Mouse (Mus musculus): ENCODE data around the gene Usp29. TPM values are rescaled to one million over a fixed set of nuclear protein-coding genes. Genes with fewer than 3 reads are reported as not detected.

Gene Usp29
- polyA plus RNA-seq, 1 experiment from 2014 or later, result 13.0 TPM

DNA sequence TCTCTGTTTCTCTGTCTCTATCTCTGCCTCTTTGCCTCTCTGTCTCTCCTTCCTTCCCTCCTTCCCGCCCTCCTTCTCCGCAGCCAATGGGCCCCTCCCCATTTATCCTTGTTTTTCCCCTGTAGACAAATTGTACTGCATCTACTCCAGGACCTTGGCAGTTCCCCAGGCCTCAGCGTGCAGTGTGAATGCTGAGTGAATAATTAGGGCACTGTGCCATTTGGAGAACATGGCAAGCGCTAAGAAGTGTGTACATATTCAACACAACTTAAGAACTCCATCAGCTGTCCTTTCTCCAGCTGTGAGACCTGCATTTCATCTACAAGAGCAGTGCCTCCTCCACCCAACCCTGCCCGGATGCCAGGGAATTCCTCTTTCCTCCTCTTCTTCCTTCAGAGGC, 110.5 kb downstream of the Usp29 start:
- ATAC-seq (ENCODE audit: insufficient read depth, low FRiP score, low TSS enrichment) (no peak), DNase-seq (ENCODE audit: low spot score) (no peak)
- 88% methylated on average over 5 of the region's 5 CpGs for WGBS
- Histone ChIP-seq H3K9me3 (ENCODE audit: control insufficient read depth, low read length) (no peaks in the 10 kb centered on the region), H3K9ac (ENCODE audit: low read length) (no peak overlapping the region), H3K27me3 (ENCODE audit: control insufficient read depth, insufficient read depth, low read length) (no peaks in the 10 kb centered on the region), H3K4me3 (ENCODE audit: low read depth, low read length) (no peak overlapping the region), H3K27ac (ENCODE audit: low read depth, low read length) (no peak overlapping the region), H3K4me2 (ENCODE audit: low read depth) (no peak overlapping the region), H3K4me1 (ENCODE audit: control insufficient read depth, insufficient read depth, low read length) (no peaks in the 10 kb centered on the region; the same call in 1 of the 2 replicates), H3K36me3 (ENCODE audit: control insufficient read depth, insufficient read depth, low read length) (no peaks in the 10 kb centered on the region)

DNA sequence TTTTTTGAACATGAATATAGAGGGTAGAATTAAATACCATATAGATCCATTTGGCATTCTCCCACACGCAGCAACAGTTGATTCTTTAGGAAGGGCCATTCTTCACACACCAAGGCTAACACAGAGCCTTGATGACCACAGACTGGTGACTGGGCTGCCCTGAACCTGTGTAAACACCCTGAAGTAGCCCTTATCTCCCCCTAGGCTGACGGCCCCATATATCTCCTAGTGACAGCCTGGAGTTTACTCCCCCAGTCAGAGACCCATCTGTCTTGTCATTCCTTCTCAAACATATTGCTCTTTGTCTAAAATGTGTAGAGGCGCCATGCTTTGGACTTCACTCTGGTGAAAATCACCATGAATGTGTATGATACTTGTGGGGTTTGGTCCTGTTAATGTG, 119.1 kb downstream of the Usp29 start:
- Histone ChIP-seq H3K4me3 (ENCODE audit: low read depth, low read length) (no peak overlapping the region), H3K27me3 (ENCODE audit: control insufficient read depth, insufficient read depth, low read length) (no peaks in the 10 kb centered on the region), H3K9me3 (ENCODE audit: control insufficient read depth, low read length) (no peaks in the 10 kb centered on the region), H3K36me3 (ENCODE audit: control insufficient read depth, insufficient read depth, low read length) (no peaks in the 10 kb centered on the region), H3K4me1 (ENCODE audit: control insufficient read depth, insufficient read depth, low read length) (no peaks in the 10 kb centered on the region), H3K9ac (ENCODE audit: low read length) (no peak overlapping the region), H3K27ac (ENCODE audit: low read depth, low read length) (no peak overlapping the region), H3K4me2 (ENCODE audit: low read depth) (no peak overlapping the region)
- ATAC-seq (ENCODE audit: insufficient read depth, low FRiP score, low TSS enrichment), result no peak
- WGBS, result 50% methylated on average over 3 of the region's 3 CpGs
- DNase-seq (ENCODE audit: low spot score), result no peak

DNA sequence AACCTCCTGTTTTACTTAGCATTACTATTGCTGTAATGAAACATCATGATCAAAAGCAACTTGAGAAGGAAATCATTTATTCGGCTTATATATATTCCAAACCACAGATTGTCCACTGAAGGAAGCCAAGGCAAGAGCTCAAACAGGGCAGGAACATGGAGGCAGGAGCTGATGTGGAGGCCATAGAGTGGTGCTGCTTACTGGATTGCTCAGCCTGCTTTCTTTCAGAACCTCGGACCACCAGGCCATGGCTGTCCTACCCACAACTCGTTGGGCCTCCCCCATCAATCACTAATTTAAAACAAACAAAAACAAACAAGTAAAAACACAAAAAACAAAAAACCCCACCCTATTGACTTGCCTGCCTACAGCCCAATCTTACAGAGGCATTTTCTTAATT, 119.9 kb downstream of the Usp29 start:
- H3K4me1 ChIP-seq (ENCODE audit: control insufficient read depth, insufficient read depth, low read length), result no peaks in the 10 kb centered on the region
- H3K27ac ChIP-seq (ENCODE audit: low read depth, low read length), result no peak overlapping the region
- no peak overlapping the region for H3K9ac ChIP-seq (ENCODE audit: low read length)
- H3K4me3 ChIP-seq (ENCODE audit: low read depth, low read length), result no peak overlapping the region
- H3K4me2 ChIP-seq (ENCODE audit: low read depth), result no peak overlapping the region
- no peaks in the 10 kb centered on the region for H3K9me3 ChIP-seq (ENCODE audit: control insufficient read depth, low read length)
- H3K27me3 ChIP-seq (ENCODE audit: control insufficient read depth, insufficient read depth, low read length), result no peaks in the 10 kb centered on the region
- no peak for ATAC-seq (ENCODE audit: insufficient read depth, low FRiP score, low TSS enrichment)
- H3K36me3 ChIP-seq (ENCODE audit: control insufficient read depth, insufficient read depth, low read length), result no peaks in the 10 kb centered on the region
- no peak for DNase-seq (ENCODE audit: low spot score)
- 77% methylated on average over 3 of the region's 3 CpGs for WGBS

DNA sequence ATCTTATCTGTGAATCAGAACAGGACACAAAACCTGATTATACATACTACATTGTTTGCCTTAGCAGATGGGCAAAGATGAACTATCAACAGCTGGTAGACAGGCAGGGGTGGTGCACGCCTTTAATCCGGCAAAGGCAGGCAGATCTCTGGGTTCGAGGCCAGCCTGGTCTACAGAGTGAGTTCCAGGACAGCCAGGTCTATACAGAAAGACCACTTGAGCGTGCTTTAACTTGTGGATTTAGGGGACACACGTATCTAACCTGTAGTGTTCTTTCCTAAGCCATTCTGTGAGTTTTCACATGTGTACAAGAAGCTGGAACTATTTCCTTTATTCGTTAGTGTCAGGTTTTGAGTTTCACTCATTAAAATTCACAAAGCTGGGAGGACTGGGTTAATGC, 120.9 kb downstream of the Usp29 start:
- H3K36me3 ChIP-seq (ENCODE audit: control insufficient read depth, insufficient read depth, low read length), result no peaks in the 10 kb centered on the region
- no peaks in the 10 kb centered on the region for H3K27me3 ChIP-seq (ENCODE audit: control insufficient read depth, insufficient read depth, low read length)
- no peak overlapping the region for H3K27ac ChIP-seq (ENCODE audit: low read depth, low read length)
- no peak overlapping the region for H3K4me3 ChIP-seq (ENCODE audit: low read depth, low read length)
- no peaks in the 10 kb centered on the region for H3K4me1 ChIP-seq (ENCODE audit: control insufficient read depth, insufficient read depth, low read length)
- no peak overlapping the region for H3K4me2 ChIP-seq (ENCODE audit: low read depth)
- 85% methylated on average over 6 of the region's 6 CpGs for WGBS
- no peak for ATAC-seq (ENCODE audit: insufficient read depth, low FRiP score, low TSS enrichment)
- H3K9me3 ChIP-seq (ENCODE audit: control insufficient read depth, low read length), result no peaks in the 10 kb centered on the region
- no peak overlapping the region for H3K9ac ChIP-seq (ENCODE audit: low read length)
- no peak for DNase-seq (ENCODE audit: low spot score)

DNA sequence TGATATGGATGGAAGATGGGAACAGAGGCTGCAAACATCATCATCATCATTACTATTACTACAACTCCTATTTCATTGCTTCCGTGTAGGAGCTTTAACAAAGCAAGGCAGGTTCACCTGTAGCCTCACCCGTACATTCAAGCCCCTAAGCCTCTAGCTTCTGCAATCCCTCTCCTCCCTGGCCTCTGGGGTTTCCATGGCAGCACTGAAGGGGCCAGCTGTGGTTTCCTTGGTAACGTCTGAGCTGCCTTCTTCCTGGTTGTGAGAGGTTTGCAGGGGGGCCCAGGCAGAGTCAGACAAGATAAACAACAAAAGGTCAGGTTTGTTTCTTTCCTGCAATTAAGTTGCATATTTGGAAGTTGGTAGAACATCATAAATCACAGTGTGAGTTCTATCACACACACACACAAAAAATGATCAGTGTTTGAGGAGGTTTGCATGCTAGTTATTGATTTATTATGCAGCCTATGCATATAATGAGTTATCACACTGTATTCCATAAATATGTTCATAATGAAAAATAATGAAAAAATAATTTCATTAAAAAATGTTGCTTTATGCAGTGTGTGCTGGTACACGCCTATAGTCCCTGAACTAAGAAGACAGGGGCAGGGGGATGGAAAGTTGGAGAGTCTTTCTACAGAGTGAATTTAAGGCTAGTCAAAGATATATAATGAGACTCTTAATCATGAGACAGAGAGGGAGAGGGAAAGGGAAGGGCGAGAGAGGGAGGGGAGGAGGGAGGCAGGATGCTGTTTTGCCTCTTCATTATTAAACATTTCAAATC, 121.5 kb downstream of the Usp29 start:
- no peaks in the 10 kb centered on the region for H3K27me3 ChIP-seq (ENCODE audit: control insufficient read depth, insufficient read depth, low read length)
- DNase-seq (ENCODE audit: low spot score) (peak; percentile 59), ATAC-seq (ENCODE audit: insufficient read depth, low FRiP score, low TSS enrichment) (peak; percentile 72)
- 38% methylated on average over 5 of the region's 5 CpGs for whole genome bisulfite sequencing
- H3K9ac ChIP-seq (ENCODE audit: low read length), result no peak overlapping the region
- H3K4me3 ChIP-seq (ENCODE audit: low read depth, low read length), result no peak overlapping the region
- no peaks in the 10 kb centered on the region for H3K9me3 ChIP-seq (ENCODE audit: control insufficient read depth, low read length)
- H3K36me3 ChIP-seq (ENCODE audit: control insufficient read depth, insufficient read depth, low read length), result no peaks in the 10 kb centered on the region
- H3K4me2 ChIP-seq (ENCODE audit: low read depth), result no peak overlapping the region
- no peak overlapping the region for H3K27ac ChIP-seq (ENCODE audit: low read depth, low read length)
- no peaks in the 10 kb centered on the region for H3K4me1 ChIP-seq (ENCODE audit: control insufficient read depth, insufficient read depth, low read length)

DNA sequence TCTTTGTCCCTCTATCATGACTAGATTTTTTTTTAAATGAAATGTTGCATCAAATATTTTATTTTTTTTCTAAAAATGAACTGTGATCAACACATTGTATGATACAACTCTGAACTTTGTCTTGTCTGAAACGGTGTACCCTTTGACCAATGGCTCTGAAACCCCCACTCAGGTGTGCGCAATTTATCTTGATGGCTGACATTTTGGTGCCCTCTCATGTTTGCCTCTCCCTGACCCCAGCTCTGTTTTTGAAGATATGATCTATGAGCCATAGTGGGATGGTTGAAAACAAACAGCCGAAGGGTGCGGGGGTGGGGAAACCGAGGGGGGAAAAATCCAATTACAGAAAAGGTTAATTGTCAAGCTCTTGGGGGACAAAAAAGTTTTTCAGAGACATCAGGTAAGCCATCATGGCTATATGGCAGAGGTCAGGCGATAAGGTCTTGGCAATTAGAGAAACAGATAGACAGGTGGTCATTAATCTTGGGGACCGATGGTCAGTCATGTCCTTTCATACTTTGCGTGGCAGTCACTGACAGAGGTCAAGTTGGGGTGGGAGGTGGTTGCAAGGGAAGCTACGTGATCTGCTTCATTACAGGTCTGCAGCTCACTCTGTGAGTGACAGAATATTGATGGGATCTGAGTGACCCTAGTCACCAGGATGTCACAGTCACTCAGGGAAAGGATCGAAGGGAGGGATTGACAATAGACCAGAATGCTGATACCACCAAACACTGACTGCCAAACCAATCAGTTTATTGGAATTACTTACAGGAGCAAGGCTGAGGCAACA, 125.4 kb downstream of the Usp29 start:
- Histone ChIP-seq H3K27ac (ENCODE audit: low read depth, low read length) (no peak overlapping the region), H3K27me3 (ENCODE audit: control insufficient read depth, insufficient read depth, low read length) (no peaks in the 10 kb centered on the region), H3K9me3 (ENCODE audit: control insufficient read depth, low read length) (no peaks in the 10 kb centered on the region), H3K4me2 (ENCODE audit: low read depth) (no peak overlapping the region), H3K9ac (ENCODE audit: low read length) (no peak overlapping the region), H3K4me3 (ENCODE audit: low read depth, low read length) (no peak overlapping the region), H3K4me1 (ENCODE audit: control insufficient read depth, insufficient read depth, low read length) (0 out of 2 replicates have a peak, but pooled peaks cover 3% of the 10 kb centered on the region), H3K36me3 (ENCODE audit: control insufficient read depth, insufficient read depth, low read length) (no peaks in the 10 kb centered on the region)
- no peak for DNase-seq (ENCODE audit: low spot score)
- ATAC-seq (ENCODE audit: insufficient read depth, low FRiP score, low TSS enrichment), result no peak
- WGBS, result 60% methylated on average over 10 of the region's 10 CpGs

DNA sequence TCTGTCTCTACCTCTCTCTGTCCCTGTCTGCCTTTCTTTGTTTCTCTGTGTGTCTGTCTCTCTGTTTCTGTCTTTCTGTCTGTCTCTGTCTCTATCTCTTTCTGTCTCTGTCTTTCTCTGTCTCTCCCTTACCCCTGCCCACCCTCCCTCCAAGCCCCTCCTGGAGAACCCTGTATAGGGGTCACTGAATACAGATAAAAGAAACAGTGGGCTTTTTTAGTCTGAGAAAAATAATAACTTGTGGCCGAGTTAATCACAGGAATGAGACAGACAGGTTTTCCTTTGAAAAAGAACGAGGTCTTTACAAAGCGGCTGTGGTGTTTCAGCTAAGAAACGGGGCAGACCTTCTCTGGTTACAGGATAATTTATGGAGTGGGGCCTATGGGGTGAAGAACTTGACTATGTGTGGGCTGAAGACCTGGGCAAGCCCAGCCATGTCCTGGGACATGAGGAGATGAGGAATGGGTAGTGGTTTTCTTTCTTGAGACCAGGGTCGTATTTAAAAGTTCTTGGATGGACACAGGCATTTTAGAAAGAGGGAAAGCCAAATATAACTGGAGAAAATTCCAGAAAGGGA, 128.4 kb downstream of the Usp29 start:
- Histone ChIP-seq H3K27ac (ENCODE audit: low read depth, low read length) (0 out of 2 replicates have a peak overlapping the region, but pooled peaks have one; percentile 44), H3K27me3 (ENCODE audit: control insufficient read depth, insufficient read depth, low read length) (no peaks in the 10 kb centered on the region), H3K36me3 (ENCODE audit: control insufficient read depth, insufficient read depth, low read length) (no peaks in the 10 kb centered on the region), H3K9me3 (ENCODE audit: control insufficient read depth, low read length) (no peaks in the 10 kb centered on the region), H3K4me1 (ENCODE audit: control insufficient read depth, insufficient read depth, low read length) (0 out of 2 replicates have a peak, but pooled peaks cover 3% of the 10 kb centered on the region), H3K4me3 (ENCODE audit: low read depth, low read length) (no peak overlapping the region), H3K4me2 (ENCODE audit: low read depth) (no peak overlapping the region), H3K9ac (ENCODE audit: low read length) (no peak overlapping the region)
- 4% methylated on average over 5 of the region's 5 CpGs for WGBS
- ATAC-seq (ENCODE audit: insufficient read depth, low FRiP score, low TSS enrichment) (no peak), DNase-seq (ENCODE audit: low spot score) (no peak)

DNA sequence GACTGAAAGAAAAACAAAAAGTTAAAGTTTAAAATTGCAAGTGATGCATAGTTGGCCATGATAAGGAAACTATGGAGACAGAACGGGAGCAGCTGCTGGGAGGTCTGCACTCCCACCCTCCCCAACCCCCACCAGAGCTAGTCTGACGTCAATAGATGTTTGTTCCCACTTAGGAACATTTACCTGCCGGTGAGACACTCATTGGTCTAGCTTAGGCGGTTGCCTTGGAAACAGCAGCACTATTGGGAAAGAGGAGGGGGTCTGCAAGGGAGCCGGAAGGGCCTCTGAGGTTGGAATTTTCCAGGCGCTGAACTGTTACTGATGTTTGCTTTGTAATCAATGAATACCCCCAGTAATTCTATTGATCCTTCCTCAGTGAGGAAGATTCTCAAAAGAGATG, 130.3 kb downstream of the Usp29 start:
- Histone ChIP-seq H3K4me3 (ENCODE audit: low read depth, low read length) (no peak overlapping the region), H3K4me1 (ENCODE audit: control insufficient read depth, insufficient read depth, low read length) (0 out of 2 replicates have a peak, but pooled peaks cover 3% of the 10 kb centered on the region), H3K9ac (ENCODE audit: low read length) (no peak overlapping the region), H3K9me3 (ENCODE audit: control insufficient read depth, low read length) (no peaks in the 10 kb centered on the region), H3K4me2 (ENCODE audit: low read depth) (no peak overlapping the region), H3K27me3 (ENCODE audit: control insufficient read depth, insufficient read depth, low read length) (no peaks in the 10 kb centered on the region), H3K36me3 (ENCODE audit: control insufficient read depth, insufficient read depth, low read length) (no peaks in the 10 kb centered on the region), H3K27ac (ENCODE audit: low read depth, low read length) (no peak overlapping the region)
- peak; percentile 30 for DNase-seq (ENCODE audit: low spot score)
- 8% methylated on average over 6 of the region's 6 CpGs for WGBS
- ATAC-seq (ENCODE audit: insufficient read depth, low FRiP score, low TSS enrichment), result peak; percentile 48

Measured in neural tube, embryonic 11.5 days (tissue).